Mouse (Mus musculus) liver, adult 2 months (tissue): ENCODE results near the gene Ciita. TPM values are rescaled to one million over a fixed set of nuclear protein-coding genes. Genes with fewer than 3 reads are reported as not detected.

Source experiments
- DNase-seq: peaks from one replicate; pipeline ENCODE4 v3.0.0-alpha.2; 2011; ENCODE audit warnings: low read depth, low spot score; ENCODE audit errors: extremely low read depth
- H3K27ac ChIP-seq: fragments of 200-500 bp; replicated peaks from 2 replicates; pipeline ENCODE4 v1.5.1; 2012; ENCODE audit warnings: low read depth, mild to moderate bottlenecking, control low read depth, inconsistent platforms, low read length; ENCODE audit not compliant: insufficient read depth
- H3K27me3 ChIP-seq: fragments of 200-500 bp; 2 replicates; pipeline ENCODE4 v1.6.1; 2012; ENCODE audit warnings: mild to moderate bottlenecking, moderate library complexity, low read length, inconsistent platforms; ENCODE audit not compliant: control insufficient read depth, insufficient read depth
- H3K36me3 ChIP-seq: fragments of 200-500 bp; 2 replicates; pipeline ENCODE4 v1.6.1; 2012; ENCODE audit warnings: low read length, inconsistent platforms; ENCODE audit not compliant: control insufficient read depth, insufficient read depth
- H3K4me1 ChIP-seq: fragments of 200-500 bp; 2 replicates; pipeline ENCODE4 v1.6.1; 2011; ENCODE audit warnings: low read length; ENCODE audit not compliant: control insufficient read depth, insufficient read depth
- H3K4me3 ChIP-seq: fragments of 200-500 bp; 2 replicates; pipeline ENCODE4 v1.5.1; 2011; ENCODE audit warnings: low read depth, mild to moderate bottlenecking, control low read depth, low read length, moderate library complexity; ENCODE audit not compliant: insufficient read depth
- H3K79me2 ChIP-seq: fragments of 200-500 bp; 2 replicates; pipeline ENCODE4 v1.6.1; 2012; ENCODE audit warnings: inconsistent platforms, mild to moderate bottlenecking, low read length, moderate library complexity; ENCODE audit not compliant: control insufficient read depth, insufficient read depth
- H3K9ac ChIP-seq: fragments of 200-500 bp; 2 replicates; pipeline ENCODE4 v1.6.1; 2012; ENCODE audit warnings: low read depth, mild to moderate bottlenecking, control low read depth, inconsistent platforms, low read length
- CTCF ChIP-seq: fragments of 200-500 bp; IDR thresholded peaks from 2 replicates; pipeline ENCODE4 v1.5.1; 2011; ENCODE audit warnings: low read depth, low read length, control low read depth
- POLR2A ChIP-seq: fragments of 200-500 bp; IDR thresholded peaks from 2 replicates; pipeline ENCODE4 v1.6.1; 2011; ENCODE audit warnings: low read length, control low read depth; ENCODE audit not compliant: insufficient read depth; ENCODE audit errors: extremely low read depth
- WGBS: fragments of 180-500 bp; shearing (Covaris S2); methylation state at CpG from one replicate; pipeline ENCODE4 v1.1.7; 2018; 5-methylcytosine and 5-hydroxymethylcytosine counted together
- polyA plus RNA-seq: library from polyadenylated mRNA; depleted of rRNA; stranded (reverse); fragments of >200 nt; gene quantifications from 2 replicates; pipeline ENCODE4 v1.2.3, GENCODE M21; 2012
- total RNA-seq: library from RNA; depleted of rRNA; stranded (reverse); fragments of >200 nt; gene quantifications from 2 replicates; pipeline ENCODE4 v1.2.3, GENCODE M21; 2014

Ciita gene
- total and polyA plus RNA-seq, 2 experiments, result 1.0 to 1.1 TPM

- no peaks in the 10 kb centered on the region for H3K4me1 ChIP-seq
- TF ChIP-seq POLR2A (no peak), CTCF (no peak)
- H3K79me2 ChIP-seq, result peaks cover 41% of the 10 kb centered on the region
- no peaks in the 10 kb centered on the region for H3K27me3 ChIP-seq
- no peaks in the 10 kb centered on the region for H3K36me3 ChIP-seq
- H3K27ac ChIP-seq, result no peak overlapping the region
- no peak overlapping the region for H3K4me3 ChIP-seq
- no peak for DNase-seq
- 70% methylated on average over 4 of the region's 4 CpGs for WGBS
- H3K9ac ChIP-seq, result no peak overlapping the region
Observed at GRCm38 (mm10) chr16:10551592-10551991, 71.7 kb downstream of the Ciita start.

- H3K4me3 ChIP-seq, result no peak overlapping the region
- DNase-seq, result no peak
- peaks cover 27% of the 10 kb centered on the region for H3K79me2 ChIP-seq
- 86% methylated on average over 2 of the region's 2 CpGs for WGBS
- H3K9ac ChIP-seq, result no peak overlapping the region
- no peaks in the 10 kb centered on the region for H3K36me3 ChIP-seq
- H3K27ac ChIP-seq, result no peak overlapping the region
- TF ChIP-seq CTCF, result no peak
- no peak for TF ChIP-seq POLR2A
- no peaks in the 10 kb centered on the region for H3K27me3 ChIP-seq
- 0 out of 2 replicates have a peak, but pooled peaks cover 2% of the 10 kb centered on the region for H3K4me1 ChIP-seq
Observed at GRCm38 (mm10) chr16:10553858-10554257, 74.0 kb downstream of the Ciita start.

GRCm38 (mm10) chr16:10559991-10560390 is 80.1 kb downstream of the Ciita start:
- WGBS, result 78% methylated on average over 8 of the region's 8 CpGs
- H3K36me3 ChIP-seq, result peaks cover 14% of the 10 kb centered on the region

GRCm38 (mm10) chr16:10565278-10565885 is 85.5 kb downstream of the Ciita start:
- Histone ChIP-seq H3K27ac (no peak overlapping the region), H3K9ac (no peak overlapping the region), H3K27me3 (no peaks in the 10 kb centered on the region), H3K79me2 (no peaks in the 10 kb centered on the region), H3K4me1 (no peaks in the 10 kb centered on the region), H3K36me3 (peaks cover 9% of the 10 kb centered on the region), H3K4me3 (no peak overlapping the region)
- peak; percentile 97 for TF ChIP-seq CTCF
- no peak for TF ChIP-seq POLR2A
- WGBS, result 50% methylated on average over 4 of the region's 4 CpGs
- peak; percentile 33 for DNase-seq

More at GRCm38 (mm10) chr16:10559991-10560390, 80.1 kb downstream of the Ciita start:
- Histone ChIP-seq H3K27ac (no peak overlapping the region), H3K9ac (no peak overlapping the region), H3K4me1 (0 out of 2 replicates have a peak, but pooled peaks cover 2% of the 10 kb centered on the region), H3K27me3 (no peaks in the 10 kb centered on the region), H3K4me3 (no peak overlapping the region), H3K79me2 (no peaks in the 10 kb centered on the region)
- TF ChIP-seq CTCF (no peak), POLR2A (no peak)
- no peak for DNase-seq

GRCm38 (mm10) chr16:10567153-10567552 is 87.3 kb downstream of the Ciita start:
- Histone ChIP-seq H3K9ac (no peak overlapping the region), H3K79me2 (no peaks in the 10 kb centered on the region), H3K4me3 (no peak overlapping the region), H3K27me3 (no peaks in the 10 kb centered on the region), H3K36me3 (peaks cover 13% of the 10 kb centered on the region; the same call in 1 of the 2 replicates), H3K27ac (no peak overlapping the region), H3K4me1 (no peaks in the 10 kb centered on the region)
- TF ChIP-seq POLR2A, result no peak
- no peak for TF ChIP-seq CTCF
- WGBS, result 95% methylated on average over 4 of the region's 4 CpGs
- DNase-seq, result no peak

DNA sequence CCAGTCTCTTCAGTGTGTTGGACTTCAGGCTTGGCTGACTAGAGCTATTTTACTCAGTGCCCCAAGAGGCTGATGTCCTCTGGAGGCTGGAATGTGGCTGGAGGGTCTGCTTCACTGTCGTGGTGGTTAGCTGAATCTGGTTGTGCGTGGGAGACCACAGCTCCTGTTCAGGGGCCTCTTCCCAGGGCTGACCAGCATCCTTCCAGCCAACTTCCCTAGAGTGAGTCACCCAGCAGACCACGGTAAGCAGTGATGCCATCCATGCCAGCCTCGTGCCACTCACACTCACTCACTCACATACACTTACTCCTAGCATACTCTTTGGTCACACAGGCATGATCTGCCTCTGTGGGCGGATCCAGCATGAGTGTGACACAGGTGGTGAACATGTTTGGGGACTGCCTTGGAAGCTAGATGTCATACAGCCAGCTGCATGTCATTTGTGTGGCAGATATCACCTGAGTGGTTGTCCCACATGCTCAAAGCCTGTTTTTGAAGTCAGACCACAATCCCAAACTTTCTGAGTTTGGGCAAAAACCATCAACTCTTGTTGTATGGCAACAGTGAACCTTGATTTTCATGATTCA is 90.0 kb downstream of the Ciita start:
- no peak overlapping the region for H3K4me3 ChIP-seq
- no peaks in the 10 kb centered on the region for H3K27me3 ChIP-seq
- no peaks in the 10 kb centered on the region for H3K4me1 ChIP-seq
- no peak overlapping the region for H3K9ac ChIP-seq
- 83% methylated on average over 5 of the region's 5 CpGs for WGBS
- no peaks in the 10 kb centered on the region for H3K79me2 ChIP-seq
- no peak for DNase-seq
- TF ChIP-seq POLR2A, result no peak
- TF ChIP-seq CTCF, result no peak
- peaks cover 20% of the 10 kb centered on the region for H3K36me3 ChIP-seq
- H3K27ac ChIP-seq, result no peak overlapping the region
